Mouse (Mus musculus): ENCODE data around the gene C2cd2l. TPM values are rescaled to one million over a fixed set of nuclear protein-coding genes. Genes with fewer than 3 reads are reported as not detected.
"Not testable (repeated sequence)": the region's sequence is repeated elsewhere in the genome, so short reads cannot be mapped to it uniquely, and the experiment has no call there.

The C2cd2l gene
- polyA plus RNA-seq, 1 experiment from 2014 or later = 29.3 TPM

- ATAC-seq (ENCODE audit: low FRiP score, low read depth) = no peak
- no peak overlapping the region for H3K4me2 ChIP-seq
- WGBS = 92% methylated on average over 6 of the region's 6 CpGs
- peaks cover 15% of the 10 kb centered on the region for H3K4me1 ChIP-seq (replicated peaks)
- no peak overlapping the region for H3K4me3 ChIP-seq
- H3K9me3 ChIP-seq = no peaks in the 10 kb centered on the region
- no peaks in the 10 kb centered on the region for H3K27me3 ChIP-seq
- no peak overlapping the region for H3K9ac ChIP-seq
- peaks cover 35% of the 10 kb centered on the region for H3K36me3 ChIP-seq
- H3K27ac ChIP-seq (replicated peaks) = no peak overlapping the region
Measured at GRCm38 (mm10) chr9:44345570-44346433, 25.7 kb upstream of the C2cd2l start.

GRCm38 (mm10) chr9:44343781-44344421 lies 23.8 kb upstream of the C2cd2l start, which contains the start of gene Hmbs:
Hmbs (minus strand) TSS chr9:44344228.
- peak within 1 kb of the TSS; percentile 97 for H3K27ac ChIP-seq (replicated peaks)
- ATAC-seq (ENCODE audit: low FRiP score, low read depth) = peak; percentile 96
- no peaks in the 10 kb centered on the region for H3K9me3 ChIP-seq
- H3K4me1 ChIP-seq (replicated peaks) = peaks cover 15% of the 10 kb centered on the region
- H3K27me3 ChIP-seq = no peaks in the 10 kb centered on the region
- 0% methylated on average over 39 of the region's 39 CpGs for WGBS
- peak within 1 kb of the TSS; percentile 70 for H3K9ac ChIP-seq
- peak within 1 kb of the TSS; percentile 67 for H3K4me3 ChIP-seq
- H3K4me2 ChIP-seq = peak within 1 kb of the TSS; percentile 64
- peaks cover 19% of the 10 kb centered on the region for H3K36me3 ChIP-seq

GRCm38 (mm10) chr9:44343290-44343689 lies 23.2 kb upstream of the C2cd2l start:
- H3K4me3 ChIP-seq = peak overlapping the region; percentile 67
- H3K9me3 ChIP-seq = no peaks in the 10 kb centered on the region
- H3K27ac ChIP-seq (replicated peaks) = peak overlapping the region; percentile 97
- WGBS = 15% methylated on average over 6 of the region's 6 CpGs
- ATAC-seq (ENCODE audit: low FRiP score, low read depth) = 0 out of 2 replicates have a peak, but pooled peaks have one; percentile 1
- H3K4me2 ChIP-seq = peak overlapping the region; percentile 64
- peak overlapping the region; percentile 70 for H3K9ac ChIP-seq
- H3K4me1 ChIP-seq (replicated peaks) = peaks cover 15% of the 10 kb centered on the region
- no peaks in the 10 kb centered on the region for H3K27me3 ChIP-seq
- peaks cover 17% of the 10 kb centered on the region for H3K36me3 ChIP-seq

GRCm38 (mm10) chr9:44342605-44343004 lies 22.5 kb upstream of the C2cd2l start:
- ATAC-seq (ENCODE audit: low FRiP score, low read depth) = no peak
- peak overlapping the region; percentile 64 for H3K4me2 ChIP-seq
- 95% methylated on average over 1 of the region's 1 CpGs for WGBS
- H3K4me1 ChIP-seq (replicated peaks) = peaks cover 18% of the 10 kb centered on the region
- H3K27me3 ChIP-seq = no peaks in the 10 kb centered on the region
- H3K36me3 ChIP-seq = peaks cover 13% of the 10 kb centered on the region
- H3K27ac ChIP-seq (replicated peaks) = no peak overlapping the region
- H3K9me3 ChIP-seq = no peaks in the 10 kb centered on the region
- no peak overlapping the region for H3K4me3 ChIP-seq
- H3K9ac ChIP-seq = no peak overlapping the region

DNA sequence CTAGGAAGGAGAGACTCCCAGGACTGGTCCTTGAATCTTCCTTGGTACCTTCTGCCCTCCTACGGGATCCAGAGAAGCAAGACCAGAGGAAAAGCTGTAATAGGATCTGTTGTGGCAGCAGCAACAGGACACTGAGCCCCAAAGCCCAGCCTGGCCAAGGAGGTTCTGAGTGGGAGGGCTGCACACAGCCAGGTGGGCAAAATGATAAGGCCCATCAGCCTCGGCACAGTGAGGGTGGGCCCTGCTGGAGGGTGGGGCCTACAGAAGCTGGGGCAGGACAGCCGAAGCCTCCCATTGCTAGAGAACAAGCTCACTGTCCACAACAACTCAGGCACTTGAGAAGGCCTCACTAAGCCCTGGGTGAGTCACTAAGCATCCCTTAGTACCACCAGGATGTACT lies 22.1 kb upstream of the C2cd2l start:
- Histone ChIP-seq H3K36me3 (peaks cover 12% of the 10 kb centered on the region), H3K4me2 (no peak overlapping the region), H3K4me3 (no peak overlapping the region), H3K27me3 (no peaks in the 10 kb centered on the region), H3K4me1 (replicated peaks) (peaks cover 22% of the 10 kb centered on the region), H3K9me3 (no peaks in the 10 kb centered on the region), H3K27ac (replicated peaks) (no peak overlapping the region), H3K9ac (no peak overlapping the region)
- no peak for ATAC-seq (ENCODE audit: low FRiP score, low read depth)
- 90% methylated on average over 3 of the region's 3 CpGs for WGBS

GRCm38 (mm10) chr9:44341487-44341886 lies 21.4 kb upstream of the C2cd2l start:
- Histone ChIP-seq H3K36me3 (peaks cover 10% of the 10 kb centered on the region), H3K4me3 (no peak overlapping the region), H3K4me2 (no peak overlapping the region), H3K4me1 (replicated peaks) (peaks cover 29% of the 10 kb centered on the region), H3K9ac (no peak overlapping the region), H3K27ac (replicated peaks) (no peak overlapping the region), H3K9me3 (no peaks in the 10 kb centered on the region), H3K27me3 (no peaks in the 10 kb centered on the region)
- ATAC-seq (ENCODE audit: low FRiP score, low read depth) = no peak
- WGBS = 95% methylated on average over 5 of the region's 5 CpGs

DNA sequence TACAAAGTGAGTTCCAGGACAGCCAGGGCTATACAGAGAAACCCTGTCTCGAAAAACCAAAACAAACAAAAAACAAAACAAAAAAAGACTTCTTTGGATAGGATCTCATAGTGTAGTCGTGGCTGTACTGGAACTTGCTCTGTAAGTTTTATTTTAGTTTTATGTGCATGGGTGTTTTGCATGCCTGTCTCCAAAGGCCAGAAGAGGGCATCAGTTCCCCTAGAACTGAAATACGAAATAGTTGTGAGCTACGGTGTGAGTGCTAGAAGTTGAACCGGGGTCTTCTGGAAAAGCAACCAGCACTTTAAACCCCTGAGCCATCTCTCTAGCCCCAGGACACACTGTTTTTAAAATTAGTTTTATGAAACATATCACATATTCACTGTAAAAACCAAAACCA lies 18.5 kb upstream of the C2cd2l start:
- Histone ChIP-seq H3K4me1 (replicated peaks) (peaks cover 38% of the 10 kb centered on the region), H3K9ac (no peak overlapping the region), H3K27ac (replicated peaks) (no peak overlapping the region), H3K9me3 (no peaks in the 10 kb centered on the region), H3K4me3 (no peak overlapping the region), H3K27me3 (no peaks in the 10 kb centered on the region), H3K4me2 (no peak overlapping the region), H3K36me3 (peaks cover 13% of the 10 kb centered on the region)
- 81% methylated on average over 5 of the region's 5 CpGs for WGBS
- ATAC-seq (ENCODE audit: low FRiP score, low read depth) = no peak

DNA sequence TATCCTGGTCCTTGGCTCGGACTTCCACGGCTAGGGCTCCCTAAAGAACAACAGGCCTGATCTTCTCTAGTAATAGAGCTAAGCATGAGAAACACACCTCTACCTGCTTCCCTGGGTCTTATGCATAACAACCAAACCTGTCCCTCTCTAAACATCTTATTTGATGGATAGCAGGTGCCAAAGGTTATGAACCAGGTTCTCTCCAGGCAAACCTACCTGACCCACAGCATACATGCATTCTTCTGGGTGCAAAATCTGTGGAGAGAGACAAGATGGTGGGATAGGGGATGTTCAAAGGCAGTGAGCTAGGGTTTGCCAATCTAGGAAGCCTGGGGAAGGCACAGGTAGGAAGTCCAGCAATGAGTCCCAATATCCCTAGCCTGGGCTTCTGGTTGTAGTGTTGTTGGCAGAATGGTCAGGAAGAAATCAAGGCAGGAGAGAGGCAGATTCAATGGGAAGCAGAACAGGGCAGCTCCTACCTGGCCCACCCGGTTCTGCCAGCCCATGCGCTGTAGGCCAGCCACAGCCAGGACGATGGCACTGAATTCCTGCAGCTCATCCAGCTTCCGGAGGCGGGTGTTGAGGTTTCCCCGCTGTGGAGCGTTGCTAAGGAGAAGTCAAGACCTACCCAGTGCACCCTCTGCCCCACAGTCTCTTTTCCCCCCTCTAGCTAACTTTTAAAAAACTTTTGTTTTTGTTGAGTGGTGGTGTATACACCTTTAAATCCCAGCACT lies 17.5 kb upstream of the C2cd2l start:
- no peak overlapping the region for H3K9ac ChIP-seq
- WGBS = 69% methylated on average over 9 of the region's 9 CpGs
- peaks cover 22% of the 10 kb centered on the region for H3K36me3 ChIP-seq
- H3K9me3 ChIP-seq = no peaks in the 10 kb centered on the region
- H3K4me1 ChIP-seq (replicated peaks) = peaks cover 31% of the 10 kb centered on the region
- H3K27ac ChIP-seq (replicated peaks) = no peak overlapping the region
- peak overlapping the region; percentile 62; the same call in 1 of the 2 replicates for H3K4me3 ChIP-seq
- no peak for ATAC-seq (ENCODE audit: low FRiP score, low read depth)
- no peaks in the 10 kb centered on the region for H3K27me3 ChIP-seq
- H3K4me2 ChIP-seq = peak overlapping the region; percentile 88; the same call in 1 of the 2 replicates

DNA sequence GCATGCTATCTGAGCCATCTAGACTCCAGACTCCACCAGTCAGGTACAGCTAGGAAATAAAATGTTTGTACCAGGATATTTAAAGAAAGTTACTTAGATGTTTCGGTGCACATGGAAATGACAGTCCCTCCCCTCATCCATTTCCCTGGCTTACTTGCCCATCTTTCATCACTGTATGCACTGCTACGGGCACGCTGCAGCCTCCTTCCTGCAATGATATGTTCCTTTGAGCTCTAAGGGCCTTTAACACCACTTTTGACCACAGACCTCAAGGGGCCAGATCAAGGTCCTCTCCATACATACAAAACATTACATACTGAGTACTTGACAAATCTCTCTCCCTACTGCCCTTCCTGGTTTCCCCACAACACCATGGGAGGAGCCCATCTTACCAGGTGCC lies 16.9 kb upstream of the C2cd2l start:
- WGBS = 73% methylated on average over 3 of the region's 3 CpGs
- H3K9ac ChIP-seq = peak overlapping the region; percentile 30

DNA sequence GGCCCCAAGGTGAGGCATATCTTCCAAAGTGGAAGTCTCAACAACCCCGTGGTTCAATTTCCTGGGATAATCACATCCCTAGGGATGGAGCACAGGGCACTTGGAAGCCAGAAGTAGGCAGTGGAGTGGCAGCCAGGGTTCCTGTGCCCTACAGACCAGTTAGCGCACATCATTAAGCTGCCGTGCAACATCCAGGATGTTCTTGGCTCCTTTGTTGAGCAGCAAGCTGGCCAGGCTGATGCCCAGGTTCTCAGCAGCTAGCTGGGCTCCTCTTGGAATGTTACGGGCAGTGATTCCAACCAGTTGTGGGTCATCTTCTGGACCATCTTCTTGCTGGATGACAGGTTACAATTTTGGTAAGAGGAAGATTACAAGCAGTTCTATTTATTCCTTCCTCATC lies 16.4 kb upstream of the C2cd2l start:
- Histone ChIP-seq H3K4me2 (peak overlapping the region; percentile 88), H3K9ac (peak overlapping the region; percentile 30), H3K4me1 (replicated peaks) (peaks cover 27% of the 10 kb centered on the region), H3K4me3 (peak overlapping the region; percentile 62), H3K36me3 (peaks cover 32% of the 10 kb centered on the region)
- H3K9me3 ChIP-seq; H3K27ac ChIP-seq (replicated peaks); H3K27me3 ChIP-seq; ATAC-seq (ENCODE audit: low FRiP score, low read depth): not testable (repeated sequence)
- 35% methylated on average over 4 of the region's 4 CpGs for WGBS

More for the DNA sequence above, 16.9 kb upstream of the C2cd2l start:
- no peak for ATAC-seq (ENCODE audit: low FRiP score, low read depth)
- Histone ChIP-seq H3K4me1 (replicated peaks) (peaks cover 27% of the 10 kb centered on the region), H3K36me3 (peaks cover 28% of the 10 kb centered on the region), H3K4me3 (peak overlapping the region; percentile 62), H3K27ac (replicated peaks) (no peak overlapping the region), H3K9me3 (no peaks in the 10 kb centered on the region), H3K27me3 (no peaks in the 10 kb centered on the region), H3K4me2 (peak overlapping the region; percentile 88)

DNA sequence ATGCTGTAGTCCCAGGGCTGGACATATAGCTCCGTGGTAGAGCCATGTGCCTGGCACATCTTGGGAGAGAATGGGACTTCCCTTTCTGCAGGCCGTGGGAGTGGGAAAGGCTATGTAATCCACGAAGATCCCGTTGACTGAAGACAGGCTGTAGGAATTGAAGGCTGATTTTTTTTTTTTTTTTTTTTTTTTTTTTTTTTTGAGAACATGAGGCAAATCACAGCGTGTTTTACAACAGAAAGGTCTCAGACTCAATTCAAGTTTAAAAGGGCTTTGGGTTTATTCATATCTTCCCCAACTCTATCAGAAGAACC lies 16.0 kb upstream of the C2cd2l start:
- WGBS = under 1% methylated on average over 5 of the region's 5 CpGs
- ATAC-seq (ENCODE audit: low FRiP score, low read depth) = no peak

More for the DNA sequence above, 16.0 kb upstream of the C2cd2l start:
- peak overlapping the region; percentile 89 for H3K27ac ChIP-seq (replicated peaks)
- peak overlapping the region; percentile 73 for H3K9ac ChIP-seq
- peaks cover 36% of the 10 kb centered on the region for H3K36me3 ChIP-seq
- peak overlapping the region; percentile 62 for H3K4me3 ChIP-seq
- H3K9me3 ChIP-seq = no peaks in the 10 kb centered on the region
- no peaks in the 10 kb centered on the region for H3K27me3 ChIP-seq
- peaks cover 27% of the 10 kb centered on the region for H3K4me1 ChIP-seq (replicated peaks)
- H3K4me2 ChIP-seq = peak overlapping the region; percentile 88
